Mouse (Mus musculus) intestine, embryonic 15.5 days (tissue): ENCODE data around the gene Tnfrsf23. TPM values are rescaled to one million over a fixed set of nuclear protein-coding genes. Genes with fewer than 3 reads are reported as not detected.

Experiments
- ATAC-seq: fragments of 200-750 bp; cut with Nextera tagmentation; 2 replicates; pipeline ENCODE4 v1.8.0; 2017; ENCODE audit warnings: moderate TSS enrichment, moderate library complexity
- H3K27ac ChIP-seq: fragments of 300-500 bp; sonication (generic); 2 replicates; pipeline ENCODE4 v1.5.1; 2015; ENCODE audit warnings: mild to moderate bottlenecking, inconsistent platforms
- H3K27me3 ChIP-seq: fragments of 300-500 bp; sonication (generic); replicated peaks from 2 replicates; pipeline ENCODE4 v1.6.1; 2015; ENCODE audit warnings: inconsistent platforms
- H3K36me3 ChIP-seq: fragments of 300-500 bp; sonication (generic); 2 replicates; pipeline ENCODE4 v1.6.1; 2015; ENCODE audit warnings: inconsistent platforms
- H3K4me1 ChIP-seq: fragments of 300-500 bp; sonication (generic); replicated peaks from 2 replicates; pipeline ENCODE4 v1.6.1; 2015; ENCODE audit warnings: inconsistent platforms
- H3K4me2 ChIP-seq: fragments of 300-500 bp; sonication (generic); replicated peaks from 2 replicates; pipeline ENCODE4 v1.6.1; 2015; ENCODE audit warnings: mild to moderate bottlenecking, inconsistent platforms
- H3K4me3 ChIP-seq: fragments of 300-500 bp; sonication (generic); replicated peaks from 2 replicates; pipeline ENCODE4 v1.5.1; 2015; ENCODE audit warnings: inconsistent platforms
- H3K9ac ChIP-seq: fragments of 300-500 bp; sonication (generic); 2 replicates; pipeline ENCODE4 v1.6.1; 2015; ENCODE audit warnings: inconsistent platforms
- H3K9me3 ChIP-seq: fragments of 300-500 bp; sonication (generic); 2 replicates; pipeline ENCODE4 v1.6.1; 2016; ENCODE audit warnings: inconsistent platforms
- WGBS: fragments of 180-500 bp; shearing (Covaris S2); methylation state at CpG from one replicate; pipeline ENCODE4 v1.1.7; 2015; 5-methylcytosine and 5-hydroxymethylcytosine counted together
- polyA plus RNA-seq: library from polyadenylated mRNA; unstranded; fragments of >200 nt; fragmentation: Nextera tagmentation; extraction: Ambion mirVana; gene quantifications from 2 replicates; pipeline ENCODE4 v1.2.1, GENCODE M21; 2015

Tnfrsf23 gene
- polyA plus RNA-seq, 1 experiment from 2014 or later, result 1.2 TPM

GRCm38 (mm10) chr7:143627555-143628286 lies 58.0 kb downstream of the Tnfrsf23 start:
- H3K4me2 ChIP-seq, result no peak overlapping the region
- no peaks in the 10 kb centered on the region for H3K4me1 ChIP-seq
- no peak overlapping the region for H3K9ac ChIP-seq
- no peaks in the 10 kb centered on the region for H3K9me3 ChIP-seq
- H3K27ac ChIP-seq, result no peak overlapping the region
- no peaks in the 10 kb centered on the region for H3K27me3 ChIP-seq
- WGBS, result 60% methylated on average over 10 of the region's 10 CpGs
- H3K36me3 ChIP-seq, result no peaks in the 10 kb centered on the region
- no peak for ATAC-seq
- H3K4me3 ChIP-seq, result no peak overlapping the region

- no peak overlapping the region for H3K4me3 ChIP-seq
- no peak for ATAC-seq
- 60% methylated on average over 2 of the region's 2 CpGs for WGBS
- no peak overlapping the region for H3K4me2 ChIP-seq
- no peaks in the 10 kb centered on the region for H3K4me1 ChIP-seq
- H3K27ac ChIP-seq, result no peak overlapping the region
- no peak overlapping the region for H3K9ac ChIP-seq
- H3K36me3 ChIP-seq, result no peaks in the 10 kb centered on the region
- no peaks in the 10 kb centered on the region for H3K27me3 ChIP-seq
- no peaks in the 10 kb centered on the region for H3K9me3 ChIP-seq
Measured at GRCm38 (mm10) chr7:143626178-143626577, 59.5 kb downstream of the Tnfrsf23 start.

GRCm38 (mm10) chr7:143625151-143625550 lies 60.5 kb downstream of the Tnfrsf23 start:
- Histone ChIP-seq H3K9me3 (no peaks in the 10 kb centered on the region), H3K9ac (no peak overlapping the region), H3K4me3 (no peak overlapping the region), H3K36me3 (no peaks in the 10 kb centered on the region), H3K4me2 (no peak overlapping the region), H3K27me3 (no peaks in the 10 kb centered on the region), H3K4me1 (no peaks in the 10 kb centered on the region), H3K27ac (no peak overlapping the region)
- ATAC-seq, result no peak
- WGBS, result 70% methylated on average over 5 of the region's 5 CpGs

GRCm38 (mm10) chr7:143624561-143624960 lies 61.1 kb downstream of the Tnfrsf23 start:
- Histone ChIP-seq H3K36me3 (no peaks in the 10 kb centered on the region), H3K27me3 (no peaks in the 10 kb centered on the region), H3K9me3 (no peaks in the 10 kb centered on the region), H3K4me2 (no peak overlapping the region), H3K4me3 (no peak overlapping the region), H3K4me1 (no peaks in the 10 kb centered on the region), H3K9ac (no peak overlapping the region), H3K27ac (no peak overlapping the region)
- ATAC-seq, result no peak
- 75% methylated on average over 3 of the region's 3 CpGs for WGBS

- H3K36me3 ChIP-seq, result no peaks in the 10 kb centered on the region
- H3K9me3 ChIP-seq, result no peaks in the 10 kb centered on the region
- no peak for ATAC-seq
- no peak overlapping the region for H3K9ac ChIP-seq
- WGBS, result 42% methylated on average over 1 of the region's 1 CpGs
- H3K27me3 ChIP-seq, result no peaks in the 10 kb centered on the region
- no peak overlapping the region for H3K4me3 ChIP-seq
- H3K4me1 ChIP-seq, result no peaks in the 10 kb centered on the region
- no peak overlapping the region for H3K4me2 ChIP-seq
- no peak overlapping the region for H3K27ac ChIP-seq
Measured at GRCm38 (mm10) chr7:143620951-143621350, 64.7 kb downstream of the Tnfrsf23 start.

Other genes with a start within 250 kb of the Tnfrsf23 start
- 672 and 702 TPM in 2 replicates for gene Cdkn1c, start 224.8 kb downstream of the Tnfrsf23 start, polyA plus RNA-seq
- gene Slc22a18, start 212.1 kb downstream of the Tnfrsf23 start, polyA plus RNA-seq, result 11.4 and 13.4 TPM in 2 replicates
- gene Phlda2, start 182.7 kb downstream of the Tnfrsf23 start, polyA plus RNA-seq, result 13.6 and 17.7 TPM in 2 replicates
- gene Nap1l4, start 136.8 kb downstream of the Tnfrsf23 start, polyA plus RNA-seq, result 198 TPM in 2 replicates
- gene Cars, start 85.8 kb downstream of the Tnfrsf23 start, polyA plus RNA-seq, result 57.6 and 62.7 TPM in 2 replicates
- 0.35 and 0.38 TPM in 2 replicates for gene Tnfrsf26, start 57.1 kb downstream of the Tnfrsf23 start, polyA plus RNA-seq
- gene Tnfrsf22, start 36.2 kb downstream of the Tnfrsf23 start, polyA plus RNA-seq, result 6.1 and 6.9 TPM in 2 replicates
- gene Osbpl5, start 71.1 kb upstream of the Tnfrsf23 start, polyA plus RNA-seq, result 25.6 and 25.9 TPM in 2 replicates
- gene Mrgprg, start 81.1 kb upstream of the Tnfrsf23 start, polyA plus RNA-seq, result not detected in 2 replicates
- 1.2 and 1.3 TPM in 2 replicates for gene Mrgpre, start 98.6 kb upstream of the Tnfrsf23 start, polyA plus RNA-seq
- 19.4 and 21.1 TPM in 2 replicates for gene Nadsyn1, start 137.0 kb upstream of the Tnfrsf23 start, polyA plus RNA-seq
- gene Dhcr7, start 137.3 kb upstream of the Tnfrsf23 start, polyA plus RNA-seq, result 70.2 and 78.9 TPM in 2 replicates
- not detected in 2 replicates for gene Gm498, start 181.0 kb upstream of the Tnfrsf23 start, polyA plus RNA-seq